ENCODE assay signal across 21 mouse cellular contexts in the genomic region with DNA sequence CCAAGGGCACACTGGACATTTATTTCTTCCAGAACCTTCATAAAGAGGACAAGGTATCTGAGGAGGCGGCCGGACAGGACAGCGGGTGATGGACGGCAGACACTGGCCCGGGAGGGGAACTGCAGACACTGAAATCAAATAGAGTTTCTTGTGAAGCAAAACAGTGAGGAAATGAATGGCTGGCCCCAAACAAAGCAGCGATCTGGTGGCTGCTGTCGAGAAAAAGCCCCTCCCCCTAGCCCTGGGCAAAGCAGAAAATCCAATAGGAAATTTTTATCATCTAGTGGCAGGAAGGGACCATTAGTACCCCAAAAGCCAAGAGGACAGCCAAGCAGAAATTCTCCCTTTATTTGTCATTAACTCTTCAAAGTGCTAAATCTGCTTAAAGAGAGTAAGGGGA. TPM values are rescaled to one million over a fixed set of nuclear protein-coding genes. Genes with fewer than 3 reads are reported as not detected.
DNase-seq lines count a peak whose midpoint lies in the region; ATAC-seq and TF ChIP-seq lines count a peak whose summit lies in the region.
"Had no signal": no experiment of that assay in that cellular context is flagged by ENCODE, and none has a peak within 500 bp of the region (broad histone marks: within the 10 kb centered on the region; RNA-seq: fewer than 3 reads in every experiment).

No protein-coding gene starts in this region.

- 36% methylated on average over 7 of the region's 7 CpGs for WGBS in midbrain, embryonic 10.5 days
- WGBS in midbrain, postnatal 0 days: 28% methylated on average over 7 of the region's 7 CpGs
- WGBS in forebrain, embryonic 11.5 days: 20% methylated on average over 7 of the region's 7 CpGs
- 12% methylated on average over 7 of the region's 7 CpGs for WGBS in hindbrain, embryonic 13.5 days
- 18% methylated on average over 7 of the region's 7 CpGs for WGBS in neural tube, embryonic 13.5 days

- peaks cover 28% of the 10 kb centered on the region for H3K4me1 ChIP-seq in midbrain, embryonic 10.5 days
- H3K4me1 ChIP-seq in midbrain, postnatal 0 days (ENCODE audit: insufficient read depth, low read length): 0 out of 2 replicates have a peak, but pooled peaks cover 3% of the 10 kb centered on the region
- peaks cover 5% of the 10 kb centered on the region for H3K4me1 ChIP-seq in forebrain, embryonic 11.5 days (replicated peaks; ENCODE audit: control insufficient read depth, insufficient read depth, low read length)
- H3K4me1 ChIP-seq in hindbrain, embryonic 13.5 days (replicated peaks): peaks cover 29% of the 10 kb centered on the region
- H3K4me1 ChIP-seq in neural tube, embryonic 13.5 days (replicated peaks): peaks cover 35% of the 10 kb centered on the region
- H3K4me1 ChIP-seq: heart, embryonic 10.5 days; liver, embryonic 15.5 days had no signal

- no peak overlapping the region for H3K4me2 ChIP-seq in midbrain, postnatal 0 days (ENCODE audit: low read depth, low read length, poor library complexity, severe bottlenecking)
- H3K4me2 ChIP-seq in forebrain, embryonic 11.5 days (ENCODE audit: low read depth, low read length, severe bottlenecking): 0 out of 2 replicates have a peak overlapping the region, but pooled peaks have one; percentile 29
- peak overlapping the region; percentile 1; the same call in 1 of the 2 replicates for H3K4me2 ChIP-seq in hindbrain, embryonic 13.5 days
- H3K4me2 ChIP-seq in neural tube, embryonic 13.5 days: peak overlapping the region; percentile 25
- H3K4me2 ChIP-seq: embryonic facial prominence, embryonic 12.5 days; limb, embryonic 13.5 days; liver, embryonic 15.5 days had no signal

- H3K27ac ChIP-seq in midbrain, embryonic 10.5 days (replicated peaks): peak overlapping the region; percentile 79
- no peak overlapping the region for H3K27ac ChIP-seq in midbrain, postnatal 0 days (ENCODE audit: low read depth, low read length)
- peak overlapping the region; percentile 41; the same call in 1 of the 2 replicates for H3K27ac ChIP-seq in forebrain, embryonic 11.5 days (ENCODE audit: low read depth, low read length)
- H3K27ac ChIP-seq in hindbrain, embryonic 13.5 days: peak overlapping the region; percentile 63
- peak overlapping the region; percentile 77 for H3K27ac ChIP-seq in neural tube, embryonic 13.5 days (replicated peaks)
- H3K27ac ChIP-seq: embryonic facial prominence, embryonic 12.5 days; heart, embryonic 10.5 days; left cerebral cortex, adult 2 months; limb, embryonic 13.5 days; liver, embryonic 15.5 days had no signal

- ATAC-seq in midbrain, postnatal 0 days (ENCODE audit: low FRiP score): no peak
- ATAC-seq in forebrain, embryonic 11.5 days (replicated peaks; ENCODE audit: low FRiP score): no peak; the same call in 1 of the 2 replicates
- ATAC-seq in hindbrain, embryonic 13.5 days (ENCODE audit: low FRiP score): no peak
- 0 out of 2 replicates have a peak, but pooled peaks have one; percentile 28 for ATAC-seq in neural tube, embryonic 13.5 days (ENCODE audit: low read depth)
- ATAC-seq in frontal cortex, adult (ENCODE audit: low TSS enrichment): no peak

- no peak overlapping the region for H3K4me3 ChIP-seq in midbrain, embryonic 10.5 days
- no peak overlapping the region for H3K4me3 ChIP-seq in midbrain, postnatal 0 days (ENCODE audit: low read depth, low read length)
- H3K4me3 ChIP-seq in forebrain, embryonic 11.5 days (ENCODE audit: low read depth, low read length): no peak overlapping the region
- no peak overlapping the region for H3K4me3 ChIP-seq in hindbrain, embryonic 13.5 days
- no peak overlapping the region for H3K4me3 ChIP-seq in neural tube, embryonic 13.5 days
- H3K4me3 ChIP-seq: embryonic facial prominence, embryonic 12.5 days; heart, embryonic 10.5 days; left cerebral cortex, adult 2 months; limb, embryonic 13.5 days; liver, embryonic 15.5 days had no signal

- H3K36me3 ChIP-seq in midbrain, embryonic 10.5 days: no peaks in the 10 kb centered on the region
- H3K36me3 ChIP-seq in midbrain, postnatal 0 days (ENCODE audit: insufficient read depth, low read length): no peaks in the 10 kb centered on the region
- H3K36me3 ChIP-seq in forebrain, embryonic 11.5 days (ENCODE audit: control insufficient read depth, insufficient read depth, low read length): no peaks in the 10 kb centered on the region
- H3K36me3 ChIP-seq in hindbrain, embryonic 13.5 days: no peaks in the 10 kb centered on the region
- H3K36me3 ChIP-seq in neural tube, embryonic 13.5 days: no peaks in the 10 kb centered on the region
- H3K36me3 ChIP-seq: embryonic facial prominence, embryonic 12.5 days; heart, embryonic 10.5 days; limb, embryonic 13.5 days; liver, embryonic 15.5 days had no signal

- no peak for TF ChIP-seq CTCF in midbrain, postnatal 0 days (IDR thresholded peaks at IDR 0.05)

- no peaks in the 10 kb centered on the region for H3K27me3 ChIP-seq in midbrain, embryonic 10.5 days (ENCODE audit: low read depth, poor library complexity, severe bottlenecking)
- no peaks in the 10 kb centered on the region for H3K27me3 ChIP-seq in midbrain, postnatal 0 days (ENCODE audit: insufficient read depth, low read length)
- no peaks in the 10 kb centered on the region for H3K27me3 ChIP-seq in forebrain, embryonic 11.5 days (ENCODE audit: control insufficient read depth, insufficient read depth, low read length)
- no peaks in the 10 kb centered on the region for H3K27me3 ChIP-seq in hindbrain, embryonic 13.5 days
- no peaks in the 10 kb centered on the region for H3K27me3 ChIP-seq in neural tube, embryonic 13.5 days
- H3K27me3 ChIP-seq: embryonic facial prominence, embryonic 12.5 days; limb, embryonic 13.5 days; liver, embryonic 15.5 days had no signal

- no peak overlapping the region for H3K9ac ChIP-seq in midbrain, postnatal 0 days (replicated peaks; ENCODE audit: low read length, poor library complexity, severe bottlenecking)
- H3K9ac ChIP-seq in forebrain, embryonic 11.5 days (ENCODE audit: low read length): peak overlapping the region; percentile 41; the same call in 1 of the 2 replicates
- H3K9ac ChIP-seq in hindbrain, embryonic 13.5 days: no peak overlapping the region
- H3K9ac ChIP-seq in neural tube, embryonic 13.5 days: no peak overlapping the region
- H3K9ac ChIP-seq: embryonic facial prominence, embryonic 12.5 days; limb, embryonic 13.5 days; liver, embryonic 15.5 days had no signal

- no peaks in the 10 kb centered on the region for H3K9me3 ChIP-seq in midbrain, embryonic 10.5 days (replicated peaks)
- no peaks in the 10 kb centered on the region for H3K9me3 ChIP-seq in midbrain, postnatal 0 days (ENCODE audit: low read length)
- H3K9me3 ChIP-seq in forebrain, embryonic 11.5 days (ENCODE audit: control insufficient read depth, low read length): no peaks in the 10 kb centered on the region
- H3K9me3 ChIP-seq in hindbrain, embryonic 13.5 days: no peaks in the 10 kb centered on the region
- H3K9me3 ChIP-seq in neural tube, embryonic 13.5 days: no peaks in the 10 kb centered on the region
- H3K9me3 ChIP-seq: embryonic facial prominence, embryonic 12.5 days; heart, embryonic 10.5 days; limb, embryonic 13.5 days; liver, embryonic 15.5 days had no signal

- DNase-seq in midbrain, embryonic 10.5 days (ENCODE audit: low spot score): peak; percentile 20
- DNase-seq in midbrain, postnatal 0 days (ENCODE audit: low spot score): no peak
- peak; percentile 61 for DNase-seq in forebrain, embryonic 11.5 days (ENCODE audit: low spot score)
- DNase-seq in yolk sac, embryonic 10.5 days (ENCODE audit: low spot score): no peak
- DNase-seq in layer of hippocampus, adult 9-10 months (ENCODE audit: low spot score): no peak
- DNase-seq: adrenal gland, postnatal 25 days; heart, postnatal 36 days; kidney, adult 18-20 months; kidney, postnatal 36 days; lung, postnatal 36 days; right cerebral cortex, postnatal 25 days; thymus, postnatal 4 days had no signal

RNA-seq across cellular contexts. Expression of gene Npy, which starts 42.9 kb away (rescaled TPM):
- polyA plus RNA-seq in midbrain, embryonic 10.5 days (2016; fragmentation: Nextera tagmentation; extraction: Ambion mirVana): 0.44 and 1.5 TPM in 2 replicates
- 93.2 and 131 TPM in 2 replicates for total RNA-seq in midbrain, postnatal 0 days (2014; rRNA removed)
- 130 and 133 TPM in 2 replicates for polyA plus RNA-seq in midbrain, postnatal 0 days (2015; fragmentation: Nextera tagmentation; extraction: Ambion mirVana)
- 3.6 and 7.1 TPM in 2 replicates for polyA plus RNA-seq in forebrain, embryonic 11.5 days (2014; fragmentation: Nextera tagmentation; extraction: Ambion mirVana)
- 287 and 371 TPM in 2 replicates for polyA plus RNA-seq in hindbrain, embryonic 13.5 days (2015; fragmentation: Nextera tagmentation; extraction: Ambion mirVana)
- polyA plus RNA-seq in neural tube, embryonic 13.5 days (2015; fragmentation: Nextera tagmentation; extraction: Ambion mirVana): 580 and 599 TPM in 2 replicates
- polyA plus RNA-seq: liver, embryonic 15.5 days; testis, adult 2 months had no signal

Comparison
In these comparisons a context has a peak if more than half of its experiments do, and no peak if none do; other contexts are left out.
1. DNase-seq: peak in midbrain, embryonic 10.5 days (single experiment) and forebrain, embryonic 11.5 days (single experiment); none in midbrain, postnatal 0 days (single experiment), yolk sac, embryonic 10.5 days (single experiment) and layer of hippocampus, adult 9-10 months (single experiment).
2. RNA of gene Npy, which starts 42.9 kb away (polyA plus RNA-seq): 580 to 599 TPM in neural tube, embryonic 13.5 days, 287 to 371 TPM in hindbrain, embryonic 13.5 days and 130 to 133 TPM in midbrain, postnatal 0 days; 3.6 to 7.1 TPM in forebrain, embryonic 11.5 days and 0.44 to 1.5 TPM in midbrain, embryonic 10.5 days; every median in the first group is over 10 times any median in the second.